Mouse (Mus musculus): ENCODE measurements around the gene Skp2.

DNA sequence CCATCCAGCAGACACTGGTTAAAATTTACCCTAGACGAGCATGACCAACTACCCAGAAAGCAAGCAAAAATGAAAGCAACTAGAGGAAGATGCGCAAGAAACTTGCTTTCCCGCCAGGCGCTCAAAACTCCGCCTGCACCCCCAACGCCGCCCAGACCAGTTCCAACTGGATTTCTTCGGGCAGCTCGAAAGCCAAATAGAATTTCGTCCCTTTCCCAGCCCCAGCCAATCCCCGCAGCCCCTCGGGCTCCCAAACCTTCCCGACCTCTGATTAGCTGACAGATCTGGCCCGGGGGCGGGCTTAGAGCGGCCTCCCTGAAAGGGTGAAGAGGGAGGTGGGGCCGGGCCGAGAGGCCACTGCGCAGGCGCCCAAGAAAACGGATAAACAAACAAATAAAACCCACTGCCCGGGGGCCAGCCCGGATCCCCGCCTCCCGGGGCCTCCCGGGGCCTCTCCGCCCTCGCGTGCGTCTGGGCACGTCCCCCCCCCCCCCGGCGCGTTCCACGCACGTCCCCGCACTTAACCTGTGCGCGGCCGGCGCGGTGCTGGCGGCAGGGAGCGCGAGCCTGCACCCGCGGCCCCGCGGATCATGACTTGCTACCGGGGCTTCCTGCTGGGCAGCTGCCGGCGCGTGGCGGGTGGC, 84.2 kb downstream of the Skp2 start, which contains the start of gene Nadk2:
- TF ChIP-seq CTCF (IDR thresholded peaks at IDR 0.05; ENCODE audit: low read depth, low read length), result no peak
- no peak for TF ChIP-seq POLR2A (IDR thresholded peaks at IDR 0.05; ENCODE audit: borderline replicate concordance, low read depth, low read length)

Data from bone marrow macrophage, adult 2 months (primary cell).